Mouse (Mus musculus) lung, postnatal 0 days (tissue): ENCODE data around the gene Klhdc9.

Experiments used
- CTCF ChIP-seq: IDR thresholded peaks from 2 replicates; pipeline ENCODE4 v1.5.1; 2016; ENCODE audit warnings: antibody characterized with exemption, mild to moderate bottlenecking
- EP300 ChIP-seq: IDR thresholded peaks from 2 replicates; pipeline ENCODE4 v1.6.1; 2016; ENCODE audit warnings: antibody characterized with exemption, mild to moderate bottlenecking, control low read depth

- no peak for TF ChIP-seq EP300
- no peak for TF ChIP-seq CTCF
Measured at GRCm38 (mm10) chr1:171401821-171402220, 41.2 kb upstream of the Klhdc9 start.
